Mouse (Mus musculus): ENCODE results near the gene Myo15b.

GRCm38 (mm10) chr11:115921986-115922385 lies 63.8 kb downstream of the Myo15b start:
- TF ChIP-seq POLR2A (IDR thresholded peaks at IDR 0.05; ENCODE audit: low read depth, low read length) (no peak), CTCF (IDR thresholded peaks at IDR 0.05; ENCODE audit: extremely low read depth, insufficient read length, insufficient replicate concordance, low read depth, low read length) (no peak)
